Mouse (Mus musculus) embryonic facial prominence, embryonic 14.5 days (tissue): ENCODE data around the gene Hist1h1d. TPM values are rescaled to one million over a fixed set of nuclear protein-coding genes. Genes with fewer than 3 reads are reported as not detected.
"Not testable (repeated sequence)": the region's sequence is repeated elsewhere in the genome, so short reads cannot be mapped to it uniquely, and the experiment has no call there.

Experiments used
- ATAC-seq: fragments of 200-750 bp; cut with Nextera tagmentation; 2 replicates; pipeline ENCODE4 v1.8.0; 2017; ENCODE audit warnings: low read depth, moderate number of reproducible peaks, moderate TSS enrichment
- DNase-seq: peaks from one replicate; pipeline ENCODE4 v3.0.0-alpha.2; 2015; ENCODE audit warnings: low spot score
- H3K27ac ChIP-seq: fragments of 300-500 bp; sonication (generic); replicated peaks from 2 replicates; pipeline ENCODE4 v1.5.1; 2014; ENCODE audit warnings: low read depth, mild to moderate bottlenecking, low read length, moderate library complexity
- H3K27me3 ChIP-seq: fragments of 300-500 bp; sonication (generic); replicated peaks from 2 replicates; pipeline ENCODE4 v1.6.1; 2014; ENCODE audit warnings: low read length; ENCODE audit not compliant: control insufficient read depth, insufficient read depth
- H3K36me3 ChIP-seq: fragments of 300-500 bp; sonication (generic); 2 replicates; pipeline ENCODE4 v1.6.1; 2014; ENCODE audit warnings: low read length, mixed read lengths; ENCODE audit not compliant: control insufficient read depth, insufficient read depth
- H3K4me1 ChIP-seq: fragments of 300-500 bp; sonication (generic); 2 replicates; pipeline ENCODE4 v1.6.1; 2014; ENCODE audit warnings: antibody characterized with exemption, low read length; ENCODE audit not compliant: control insufficient read depth, insufficient read depth
- H3K4me2 ChIP-seq: fragments of 300-500 bp; sonication (generic); 2 replicates; pipeline ENCODE4 v1.6.1; 2014; ENCODE audit warnings: low read depth, mild to moderate bottlenecking, low read length, moderate library complexity, mixed read lengths
- H3K4me3 ChIP-seq: fragments of 300-500 bp; sonication (generic); 2 replicates; pipeline ENCODE4 v1.5.1; 2014; ENCODE audit warnings: low read depth, mild to moderate bottlenecking, low read length
- H3K9ac ChIP-seq: fragments of 300-500 bp; sonication (generic); 2 replicates; pipeline ENCODE4 v1.6.1; 2014; ENCODE audit warnings: low read depth, mild to moderate bottlenecking, low read length, moderate library complexity, mixed read lengths
- H3K9me3 ChIP-seq: fragments of 300-500 bp; sonication (generic); 2 replicates; pipeline ENCODE4 v1.6.1; 2016; ENCODE audit warnings: low read length; ENCODE audit not compliant: control insufficient read depth
- WGBS: fragments of 180-500 bp; shearing (Covaris S2); extraction: QIAGEN DNeasy Blood & Tissue Kit; methylation state at CpG from one replicate; pipeline ENCODE4 v1.1.7; 2014; 5-methylcytosine and 5-hydroxymethylcytosine counted together
- polyA plus RNA-seq: library from polyadenylated mRNA; unstranded; fragments of >200 nt; fragmentation: Nextera tagmentation; extraction: Ambion mirVana; gene quantifications from 2 replicates; pipeline ENCODE4 v1.2.1, GENCODE M21; 2014

Gene Hist1h1d
- polyA plus RNA-seq, 1 experiment from 2014 or later: 0.60 TPM

GRCm38 (mm10) chr13:23539821-23540220 lies 13.2 kb upstream of the Hist1h1d start:
- H3K4me3 ChIP-seq, H3K9ac ChIP-seq, H3K27ac ChIP-seq, DNase-seq, H3K36me3 ChIP-seq, H3K9me3 ChIP-seq, H3K4me2 ChIP-seq, H3K27me3 ChIP-seq, ATAC-seq: not testable (repeated sequence)
- 0 out of 2 replicates have a peak, but pooled peaks cover 19% of the 10 kb centered on the region for H3K4me1 ChIP-seq
- WGBS: 81% methylated on average over 1 of the region's 1 CpGs

- Histone ChIP-seq H3K4me3 (peak overlapping the region; percentile 46; the same call in 1 of the 2 replicates), H3K9ac (no peak overlapping the region), H3K4me1 (0 out of 2 replicates have a peak, but pooled peaks cover 14% of the 10 kb centered on the region), H3K4me2 (peak overlapping the region; percentile 80), H3K9me3 (no peaks in the 10 kb centered on the region), H3K27me3 (no peaks in the 10 kb centered on the region), H3K27ac (no peak overlapping the region), H3K36me3 (no peaks in the 10 kb centered on the region)
- DNase-seq (no peak), ATAC-seq (no peak)
- 79% methylated on average over 3 of the region's 3 CpGs for WGBS
Measured at GRCm38 (mm10) chr13:23541497-23541896, 11.6 kb upstream of the Hist1h1d start.

GRCm38 (mm10) chr13:23542225-23542980 lies 10.7 kb upstream of the Hist1h1d start:
- not testable (repeated sequence) for H3K27me3 ChIP-seq, ATAC-seq, H3K36me3 ChIP-seq, H3K4me1 ChIP-seq, DNase-seq, H3K9me3 ChIP-seq
- peak overlapping the region; percentile 86 for H3K27ac ChIP-seq
- peak overlapping the region; percentile 46 for H3K4me3 ChIP-seq
- peak overlapping the region; percentile 80 for H3K4me2 ChIP-seq
- 12% methylated on average over 3 of the region's 3 CpGs for whole genome bisulfite sequencing
- peak overlapping the region; percentile 67 for H3K9ac ChIP-seq

- Histone ChIP-seq H3K9ac (peak within 1 kb of the TSS; percentile 73), H3K4me2 (peak within 1 kb of the TSS; percentile 80), H3K4me3 (peak within 1 kb of the TSS; percentile 46), H3K27ac (peak within 1 kb of the TSS; percentile 98)
- under 1% methylated on average over 22 of the region's 42 CpGs for WGBS
- not testable (repeated sequence) for H3K9me3 ChIP-seq, H3K36me3 ChIP-seq, H3K27me3 ChIP-seq, H3K4me1 ChIP-seq
- ATAC-seq (peak; percentile 95), DNase-seq (peak; percentile 99)
Measured at GRCm38 (mm10) chr13:23542999-23543607, 10.0 kb upstream of the Hist1h1d start, which contains the start of gene Hist1h2bh. Gene Hist1h2bh (minus strand): TSS chr13:23543392.

GRCm38 (mm10) chr13:23543965-23544786 lies 8.9 kb upstream of the Hist1h1d start, which contains the start of gene Hist1h3f:
Gene Hist1h3f (plus strand): TSS chr13:23544052.
- WGBS: under 1% methylated on average over 14 of the region's 45 CpGs
- no peaks in the 10 kb centered on the region for H3K36me3 ChIP-seq
- peak within 1 kb of the TSS; percentile 73 for H3K9ac ChIP-seq
- no peaks in the 10 kb centered on the region for H3K9me3 ChIP-seq
- peak within 1 kb of the TSS; percentile 80 for H3K4me2 ChIP-seq
- H3K27me3 ChIP-seq: no peaks in the 10 kb centered on the region
- DNase-seq: peak; percentile 98
- peak; percentile 89 for ATAC-seq
- peak within 1 kb of the TSS; percentile 98 for H3K27ac ChIP-seq
- H3K4me3 ChIP-seq: peak within 1 kb of the TSS; percentile 46
- H3K4me1 ChIP-seq: 0 out of 2 replicates have a peak, but pooled peaks cover 3% of the 10 kb centered on the region

GRCm38 (mm10) chr13:23544787-23545120 lies 8.3 kb upstream of the Hist1h1d start:
- Histone ChIP-seq H3K4me2 (peak overlapping the region; percentile 80), H3K4me3 (peak overlapping the region; percentile 46), H3K9ac (peak overlapping the region; percentile 73), H3K27ac (peak overlapping the region; percentile 98)
- H3K36me3 ChIP-seq, H3K4me1 ChIP-seq, ATAC-seq, H3K9me3 ChIP-seq, DNase-seq, H3K27me3 ChIP-seq: not testable (repeated sequence)
- 0% methylated on average over 3 of the region's 14 CpGs for WGBS

GRCm38 (mm10) chr13:23546694-23547093 lies 6.4 kb upstream of the Hist1h1d start:
- DNase-seq (no peak), ATAC-seq (no peak)
- Histone ChIP-seq H3K9me3 (no peaks in the 10 kb centered on the region), H3K4me2 (no peak overlapping the region), H3K27me3 (no peaks in the 10 kb centered on the region), H3K4me3 (no peak overlapping the region), H3K9ac (no peak overlapping the region), H3K27ac (no peak overlapping the region), H3K36me3 (no peaks in the 10 kb centered on the region), H3K4me1 (peaks cover 7% of the 10 kb centered on the region; the same call in 1 of the 2 replicates)
- WGBS: 74% methylated on average over 5 of the region's 5 CpGs

- H3K4me2 ChIP-seq: peak overlapping the region; percentile 64
- peak overlapping the region; percentile 70 for H3K9ac ChIP-seq
- peak overlapping the region; percentile 47 for H3K4me3 ChIP-seq
- DNase-seq (no peak), ATAC-seq (no peak)
- peaks cover 12% of the 10 kb centered on the region; the same call in 1 of the 2 replicates for H3K4me1 ChIP-seq
- WGBS: 8% methylated on average over 3 of the region's 3 CpGs
- no peaks in the 10 kb centered on the region for H3K36me3 ChIP-seq
- H3K27me3 ChIP-seq: no peaks in the 10 kb centered on the region
- H3K27ac ChIP-seq: peak overlapping the region; percentile 93
- no peaks in the 10 kb centered on the region for H3K9me3 ChIP-seq
Measured at GRCm38 (mm10) chr13:23550761-23551145, 2.3 kb upstream of the Hist1h1d start.
